Mouse (Mus musculus) hindbrain, embryonic 15.5 days (tissue): ENCODE measurements at regions not wholly inside any gene's neighbourhood (a gene's known extent, or its start where the extent isn't known, plus 50 kb on each side); places are given as distances from the start of the nearest gene placed in this dataset.

Source experiments
- ATAC-seq: fragments of 200-750 bp; cut with Nextera tagmentation; 2 replicates; pipeline ENCODE4 v1.8.0; 2017; ENCODE audit warnings: low read depth, moderate number of reproducible peaks, moderate TSS enrichment; ENCODE audit not compliant: low FRiP score
- H3K27ac ChIP-seq: fragments of 300-500 bp; sonication (generic); replicated peaks from 2 replicates; pipeline ENCODE4 v1.5.1; 2015; ENCODE audit warnings: mild to moderate bottlenecking, inconsistent platforms
- H3K27me3 ChIP-seq: fragments of 300-500 bp; sonication (generic); 2 replicates; pipeline ENCODE4 v1.6.1; 2015; ENCODE audit warnings: control low read depth, inconsistent platforms
- H3K36me3 ChIP-seq: fragments of 300-500 bp; sonication (generic); 2 replicates; pipeline ENCODE4 v1.6.1; 2015; ENCODE audit warnings: control low read depth, inconsistent platforms
- H3K4me1 ChIP-seq: fragments of 300-500 bp; sonication (generic); replicated peaks from 2 replicates; pipeline ENCODE4 v1.6.1; 2015; ENCODE audit warnings: control low read depth, inconsistent platforms
- H3K4me2 ChIP-seq: fragments of 300-500 bp; sonication (generic); 2 replicates; pipeline ENCODE4 v1.6.1; 2015; ENCODE audit warnings: moderate library complexity, mild to moderate bottlenecking, inconsistent platforms
- H3K4me3 ChIP-seq: fragments of 300-500 bp; sonication (generic); 2 replicates; pipeline ENCODE4 v1.5.1; 2015; ENCODE audit warnings: mild to moderate bottlenecking, inconsistent platforms
- H3K9ac ChIP-seq: fragments of 300-500 bp; sonication (generic); 2 replicates; pipeline ENCODE4 v1.6.1; 2015; ENCODE audit warnings: inconsistent platforms
- H3K9me3 ChIP-seq: fragments of 300-500 bp; sonication (generic); 2 replicates; pipeline ENCODE4 v1.6.1; 2016; ENCODE audit warnings: control low read depth, inconsistent platforms
- WGBS: fragments of 180-500 bp; shearing (Covaris S2); methylation state at CpG from one replicate; pipeline ENCODE4 v1.1.7; 2015; 5-methylcytosine and 5-hydroxymethylcytosine counted together

GRCm38 (mm10) chr5:111935381-111936134 lies 201.8 kb downstream of the Gm26897 start:
- Histone ChIP-seq H3K9ac (no peak overlapping the region), H3K9me3 (no peaks in the 10 kb centered on the region), H3K4me3 (no peak overlapping the region), H3K27ac (0 out of 2 replicates have a peak overlapping the region, but pooled peaks have one; percentile 39), H3K4me1 (0 out of 2 replicates have a peak, but pooled peaks cover 7% of the 10 kb centered on the region), H3K27me3 (0 out of 2 replicates have a peak, but pooled peaks cover under 1% of the 10 kb centered on the region), H3K36me3 (no peaks in the 10 kb centered on the region), H3K4me2 (no peak overlapping the region)
- ATAC-seq, result peak; percentile 91
- WGBS, result 81% methylated on average over 3 of the region's 3 CpGs

- H3K4me1 ChIP-seq, result peaks cover 24% of the 10 kb centered on the region
- no peak for ATAC-seq
- H3K4me2 ChIP-seq, result no peak overlapping the region
- H3K9me3 ChIP-seq, result no peaks in the 10 kb centered on the region
- H3K27ac ChIP-seq, result no peak overlapping the region
- H3K27me3 ChIP-seq, result no peaks in the 10 kb centered on the region
- H3K9ac ChIP-seq, result no peak overlapping the region
- WGBS, result 72% methylated on average over 16 of the region's 16 CpGs
- no peaks in the 10 kb centered on the region for H3K36me3 ChIP-seq
- H3K4me3 ChIP-seq, result no peak overlapping the region
Observed at GRCm38 (mm10) chr5:111941831-111942230, 208.1 kb downstream of the Gm26897 start.

DNA sequence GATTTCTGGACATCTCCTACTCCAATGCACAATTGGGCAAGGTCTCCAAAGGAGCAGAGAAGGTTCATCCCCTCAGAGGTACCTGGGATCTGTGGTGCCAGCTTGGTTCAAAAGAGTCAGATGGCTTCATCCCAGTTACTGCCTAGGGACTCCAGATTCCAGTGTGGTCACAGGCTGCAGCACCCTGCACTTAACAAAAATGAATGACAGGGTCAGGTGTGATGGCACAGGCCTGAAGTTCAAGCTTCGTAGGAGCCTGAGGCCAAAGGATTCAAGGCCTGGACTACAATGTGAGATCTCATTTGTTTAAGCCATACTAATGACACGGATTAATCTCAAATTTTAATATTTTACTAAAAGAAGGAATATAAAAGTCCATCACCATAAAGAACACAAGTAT lies 209.1 kb downstream of the Gm26897 start:
- Histone ChIP-seq H3K27me3 (no peaks in the 10 kb centered on the region), H3K4me2 (no peak overlapping the region), H3K9ac (no peak overlapping the region), H3K9me3 (no peaks in the 10 kb centered on the region), H3K36me3 (no peaks in the 10 kb centered on the region), H3K4me1 (peaks cover 24% of the 10 kb centered on the region), H3K27ac (peak overlapping the region; percentile 83), H3K4me3 (no peak overlapping the region)
- 87% methylated on average over 2 of the region's 2 CpGs for WGBS
- ATAC-seq, result no peak

- no peak overlapping the region for H3K9ac ChIP-seq
- H3K36me3 ChIP-seq, result no peaks in the 10 kb centered on the region
- ATAC-seq, result no peak
- H3K27me3 ChIP-seq, result no peaks in the 10 kb centered on the region
- H3K4me2 ChIP-seq, result peak overlapping the region; percentile 55
- H3K27ac ChIP-seq, result peak overlapping the region; percentile 83
- H3K4me3 ChIP-seq, result no peak overlapping the region
- 41% methylated on average over 21 of the region's 21 CpGs for WGBS
- H3K4me1 ChIP-seq, result peaks cover 24% of the 10 kb centered on the region
- no peaks in the 10 kb centered on the region for H3K9me3 ChIP-seq
Observed at GRCm38 (mm10) chr5:111943337-111944162, 209.8 kb downstream of the Gm26897 start.

- no peaks in the 10 kb centered on the region for H3K27me3 ChIP-seq
- peaks cover 24% of the 10 kb centered on the region for H3K4me1 ChIP-seq
- WGBS, result 3% methylated on average over 20 of the region's 28 CpGs
Observed at GRCm38 (mm10) chr5:111944273-111944971, 210.7 kb downstream of the Gm26897 start.

DNA sequence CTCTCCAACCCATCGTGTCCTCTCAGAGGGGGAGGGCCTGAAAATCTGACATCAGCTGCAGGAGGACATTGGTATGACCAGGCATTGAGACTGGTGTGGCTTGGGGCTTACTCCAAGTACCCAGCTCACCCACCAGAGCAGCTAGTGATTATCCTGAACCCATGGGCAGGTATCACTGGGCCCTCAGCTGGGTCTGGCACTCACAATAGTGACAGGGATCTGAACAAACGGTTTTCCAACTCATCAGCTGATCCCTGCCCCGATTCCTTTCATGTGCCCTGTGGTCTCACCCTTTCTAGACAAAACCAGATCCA lies 211.2 kb downstream of the Gm26897 start:
- no peak overlapping the region; the same call in 1 of the 2 replicates for H3K4me3 ChIP-seq
- peak overlapping the region; percentile 83 for H3K27ac ChIP-seq
- 30% methylated on average over 3 of the region's 3 CpGs for WGBS
- H3K9ac ChIP-seq, result peak overlapping the region; percentile 29; the same call in 1 of the 2 replicates
- H3K36me3 ChIP-seq, result no peaks in the 10 kb centered on the region
- ATAC-seq, result no peak
- no peaks in the 10 kb centered on the region for H3K27me3 ChIP-seq
- H3K4me2 ChIP-seq, result peak overlapping the region; percentile 55
- H3K9me3 ChIP-seq, result no peaks in the 10 kb centered on the region
- H3K4me1 ChIP-seq, result peaks cover 24% of the 10 kb centered on the region

More at GRCm38 (mm10) chr5:111944273-111944971, 210.7 kb downstream of the Gm26897 start:
- H3K36me3 ChIP-seq, result no peaks in the 10 kb centered on the region
- H3K4me2 ChIP-seq, result peak overlapping the region; percentile 55
- H3K4me3 ChIP-seq, result peak overlapping the region; percentile 23
- peak; percentile 83 for ATAC-seq
- H3K27ac ChIP-seq, result peak overlapping the region; percentile 83
- H3K9me3 ChIP-seq, result no peaks in the 10 kb centered on the region
- H3K9ac ChIP-seq, result peak overlapping the region; percentile 29; the same call in 1 of the 2 replicates

DNA sequence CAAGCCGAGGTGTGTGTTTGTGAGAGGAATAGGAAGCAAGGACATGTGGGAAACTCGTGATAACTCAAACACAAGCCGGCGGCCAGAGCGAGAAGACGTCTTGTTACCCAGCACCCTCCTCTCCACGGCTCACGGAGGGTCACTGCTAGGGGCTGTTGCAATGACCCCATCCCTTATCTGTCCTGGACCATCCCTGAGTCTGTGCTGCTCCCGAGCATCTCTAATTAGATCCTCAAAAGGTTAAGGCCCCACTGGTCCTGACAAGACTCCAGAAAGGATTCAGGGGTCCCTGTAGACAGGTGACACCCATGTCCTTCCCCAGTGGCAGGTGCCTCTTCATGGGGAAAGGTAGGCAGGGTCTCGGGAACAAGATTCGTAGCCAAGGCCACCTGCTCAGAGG lies 212.6 kb downstream of the Gm26897 start:
- peaks cover 24% of the 10 kb centered on the region for H3K4me1 ChIP-seq
- ATAC-seq, result no peak
- no peak overlapping the region for H3K9ac ChIP-seq
- H3K27ac ChIP-seq, result no peak overlapping the region
- H3K9me3 ChIP-seq, result no peaks in the 10 kb centered on the region
- no peak overlapping the region for H3K4me3 ChIP-seq
- H3K36me3 ChIP-seq, result no peaks in the 10 kb centered on the region
- no peak overlapping the region for H3K4me2 ChIP-seq
- no peaks in the 10 kb centered on the region for H3K27me3 ChIP-seq
- 81% methylated on average over 11 of the region's 11 CpGs for WGBS

GRCm38 (mm10) chr5:111957698-111958097 lies 224.0 kb downstream of the Gm26897 start:
- no peaks in the 10 kb centered on the region for H3K36me3 ChIP-seq
- H3K9me3 ChIP-seq, result no peaks in the 10 kb centered on the region
- 0 out of 2 replicates have a peak overlapping the region, but pooled peaks have one; percentile 8 for H3K4me3 ChIP-seq
- no peak overlapping the region for H3K27ac ChIP-seq
- ATAC-seq, result no peak; the same call in 1 of the 2 replicates
- WGBS, result 15% methylated on average over 28 of the region's 28 CpGs
- H3K27me3 ChIP-seq, result peaks cover 12% of the 10 kb centered on the region
- no peak overlapping the region for H3K9ac ChIP-seq
- peaks cover 19% of the 10 kb centered on the region for H3K4me1 ChIP-seq
- H3K4me2 ChIP-seq, result peak overlapping the region; percentile 43

DNA sequence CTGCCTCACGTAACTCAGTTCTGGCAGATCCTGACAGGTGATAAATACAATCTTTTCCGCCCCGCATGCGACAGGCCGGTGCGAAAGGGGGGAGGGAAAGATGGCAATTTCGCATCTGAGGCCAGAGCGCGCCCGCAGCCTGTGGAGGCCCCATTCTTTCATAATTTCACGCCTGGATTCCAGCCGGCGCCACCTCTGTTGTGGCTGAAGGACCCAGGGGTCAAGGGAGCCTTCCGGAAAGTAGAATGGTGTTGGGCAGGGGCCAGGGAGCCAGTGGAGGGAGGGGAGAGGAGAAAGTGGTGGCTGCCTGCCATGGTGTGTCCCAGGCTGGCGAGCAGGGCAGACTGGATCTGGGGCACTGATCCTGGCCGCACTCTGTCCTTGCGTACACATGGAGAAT lies 224.5 kb downstream of the Gm26897 start:
- 8% methylated on average over 17 of the region's 17 CpGs for WGBS
- Histone ChIP-seq H3K9ac (no peak overlapping the region), H3K27me3 (peaks cover 12% of the 10 kb centered on the region), H3K27ac (0 out of 2 replicates have a peak overlapping the region, but pooled peaks have one; percentile 11), H3K4me3 (0 out of 2 replicates have a peak overlapping the region, but pooled peaks have one; percentile 2), H3K4me1 (peaks cover 19% of the 10 kb centered on the region), H3K36me3 (no peaks in the 10 kb centered on the region), H3K4me2 (peak overlapping the region; percentile 43), H3K9me3 (no peaks in the 10 kb centered on the region)
- ATAC-seq, result peak; percentile 78

GRCm38 (mm10) chr5:111965311-111965710 lies 231.6 kb downstream of the Gm26897 start:
- Histone ChIP-seq H3K36me3 (no peaks in the 10 kb centered on the region), H3K4me3 (no peak overlapping the region), H3K27ac (no peak overlapping the region), H3K4me2 (no peak overlapping the region), H3K4me1 (0 out of 2 replicates have a peak, but pooled peaks cover 5% of the 10 kb centered on the region), H3K9ac (no peak overlapping the region), H3K9me3 (no peaks in the 10 kb centered on the region), H3K27me3 (no peaks in the 10 kb centered on the region)
- 89% methylated on average over 7 of the region's 7 CpGs for WGBS
- ATAC-seq, result no peak

GRCm38 (mm10) chr5:111968121-111968520 lies 234.4 kb downstream of the Gm26897 start:
- Histone ChIP-seq H3K27ac (peak overlapping the region; percentile 2; the same call in 1 of the 2 replicates), H3K4me3 (no peak overlapping the region), H3K9ac (no peak overlapping the region), H3K4me2 (no peak overlapping the region), H3K4me1 (0 out of 2 replicates have a peak, but pooled peaks cover 5% of the 10 kb centered on the region), H3K36me3 (no peaks in the 10 kb centered on the region), H3K9me3 (no peaks in the 10 kb centered on the region), H3K27me3 (no peaks in the 10 kb centered on the region)
- ATAC-seq, result no peak
- 44% methylated on average over 11 of the region's 11 CpGs for WGBS
